Comparison of ENCODE assay signal across 22 mouse cellular contexts in the genomic region with DNA sequence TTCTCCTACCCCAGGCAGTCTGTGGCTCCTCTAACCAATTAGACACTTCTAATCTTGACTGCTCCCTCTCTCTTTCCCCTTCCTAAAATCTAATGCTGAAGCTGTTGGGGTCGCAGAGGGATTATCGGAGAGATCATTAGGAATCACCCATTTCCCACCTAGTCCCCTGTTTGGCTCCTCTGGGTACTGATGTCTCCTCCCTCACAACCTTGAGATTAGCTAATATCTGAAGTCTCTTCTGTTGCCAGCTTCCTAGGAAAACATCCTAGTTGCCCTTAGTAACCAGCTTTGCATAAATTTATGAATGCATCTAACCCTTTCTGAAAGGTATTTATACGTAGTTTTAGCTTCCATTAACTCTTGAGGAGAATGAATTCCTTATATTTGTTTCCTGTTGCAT.
DNase-seq lines count a peak whose midpoint lies in the region; ATAC-seq and TF ChIP-seq lines count a peak whose summit lies in the region.
"Had no signal": no experiment of that assay in that cellular context is flagged by ENCODE, and none has a peak within 500 bp of the region (broad histone marks: within the 10 kb centered on the region; RNA-seq: fewer than 3 reads in every experiment).

No protein-coding gene starts in this region.

- TF ChIP-seq CTCF in forebrain, postnatal 0 days (IDR thresholded peaks at IDR 0.05; ENCODE audit: low read depth) = no peak
- no peak for TF ChIP-seq CTCF in MEL (IDR thresholded peaks at IDR 0.05 in 2 of 3, conservative IDR thresholded peaks at IDR 0.05 in 1 of 3; ENCODE audit: control insufficient read depth in 1 of 3, insufficient read depth in 1 of 3, low read depth in 2 of 3, low read length in 3 of 3, poor library complexity in 1 of 3, severe bottlenecking in 1 of 3)
- no peak for TF ChIP-seq CTCF in brain, embryonic 14.5 days (IDR thresholded peaks at IDR 0.05; ENCODE audit: borderline replicate concordance, extremely low read depth, insufficient read depth, insufficient read length)

- no peak overlapping the region for H3K9ac ChIP-seq in forebrain, postnatal 0 days
- no peak overlapping the region for H3K9ac ChIP-seq in forebrain, embryonic 13.5 days
- no peak overlapping the region for H3K9ac ChIP-seq in midbrain, embryonic 15.5 days
- H3K9ac ChIP-seq in midbrain, embryonic 11.5 days (ENCODE audit: low read length) = no peak overlapping the region
- H3K9ac ChIP-seq in MEL (ENCODE audit: control insufficient read depth, low read depth, low read length, poor library complexity, severe bottlenecking) = no peak overlapping the region
- H3K9ac ChIP-seq in liver, embryonic 11.5 days (ENCODE audit: low read depth, low read length) = no peak overlapping the region
- H3K9ac ChIP-seq: embryonic facial prominence, embryonic 12.5 days; forebrain, embryonic 12.5 days had no signal

- no peaks in the 10 kb centered on the region for H3K9me3 ChIP-seq in forebrain, postnatal 0 days (ENCODE audit: low read length)
- H3K9me3 ChIP-seq in forebrain, embryonic 13.5 days (replicated peaks) = no peaks in the 10 kb centered on the region
- H3K9me3 ChIP-seq in midbrain, embryonic 15.5 days = no peaks in the 10 kb centered on the region
- no peaks in the 10 kb centered on the region for H3K9me3 ChIP-seq in midbrain, embryonic 11.5 days (ENCODE audit: control insufficient read depth, low read length)
- H3K9me3 ChIP-seq in MEL (replicated peaks; ENCODE audit: insufficient read depth, low read length) = no peaks in the 10 kb centered on the region
- H3K9me3 ChIP-seq in liver, embryonic 11.5 days (ENCODE audit: control insufficient read depth, low read length) = no peaks in the 10 kb centered on the region
- H3K9me3 ChIP-seq: embryonic facial prominence, embryonic 10.5 days; embryonic facial prominence, embryonic 12.5 days; forebrain, embryonic 12.5 days; G1E had no signal

- no peaks in the 10 kb centered on the region for H3K36me3 ChIP-seq in forebrain, postnatal 0 days (ENCODE audit: insufficient read depth)
- no peaks in the 10 kb centered on the region for H3K36me3 ChIP-seq in forebrain, embryonic 13.5 days (ENCODE audit: poor library complexity, severe bottlenecking)
- no peaks in the 10 kb centered on the region for H3K36me3 ChIP-seq in midbrain, embryonic 15.5 days (replicated peaks)
- no peaks in the 10 kb centered on the region for H3K36me3 ChIP-seq in midbrain, embryonic 11.5 days (ENCODE audit: control insufficient read depth, insufficient read depth, low read length)
- no peaks in the 10 kb centered on the region for H3K36me3 ChIP-seq in MEL (ENCODE audit: control insufficient read depth in 1 of 2, insufficient read depth in 2 of 2, low read length in 2 of 2)
- H3K36me3 ChIP-seq in liver, embryonic 11.5 days (ENCODE audit: control insufficient read depth, insufficient read depth, low read length) = no peaks in the 10 kb centered on the region
- H3K36me3 ChIP-seq: embryonic facial prominence, embryonic 10.5 days; embryonic facial prominence, embryonic 12.5 days; forebrain, embryonic 12.5 days; G1E had no signal

- no peak overlapping the region for H3K27ac ChIP-seq in forebrain, postnatal 0 days (ENCODE audit: low read depth, low read length)
- no peak overlapping the region for H3K27ac ChIP-seq in forebrain, embryonic 13.5 days
- H3K27ac ChIP-seq in midbrain, embryonic 15.5 days = 0 out of 2 replicates have a peak overlapping the region, but pooled peaks have one; percentile 58
- H3K27ac ChIP-seq in midbrain, embryonic 11.5 days (ENCODE audit: low read depth, low read length) = no peak overlapping the region
- no peak overlapping the region for H3K27ac ChIP-seq in MEL (ENCODE audit: control insufficient read depth, low read depth, low read length)
- H3K27ac ChIP-seq in liver, embryonic 11.5 days (ENCODE audit: low read depth, low read length) = no peak overlapping the region
- H3K27ac ChIP-seq: embryonic facial prominence, embryonic 10.5 days; embryonic facial prominence, embryonic 12.5 days; forebrain, embryonic 12.5 days had no signal

- no peak for TF ChIP-seq POLR2A in MEL (IDR thresholded peaks at IDR 0.05; ENCODE audit: control insufficient read depth in 1 of 2, insufficient read depth in 1 of 2, low read depth in 1 of 2, low read length in 2 of 2, poor library complexity in 1 of 2)
- TF ChIP-seq POLR2A in brain, embryonic 14.5 days (IDR thresholded peaks at IDR 0.05; ENCODE audit: borderline replicate concordance, extremely low read depth, insufficient read depth, insufficient read length, poor library complexity, severe bottlenecking) = no peak

- no peaks in the 10 kb centered on the region for H3K79me2 ChIP-seq in MEL (ENCODE audit: control insufficient read depth, insufficient read depth, low read length, poor library complexity)

- 62% methylated on average over 3 of the region's 3 CpGs for WGBS in forebrain, postnatal 0 days
- 74% methylated on average over 3 of the region's 3 CpGs for WGBS in forebrain, embryonic 13.5 days
- WGBS in midbrain, embryonic 15.5 days = 51% methylated on average over 3 of the region's 3 CpGs
- WGBS in midbrain, embryonic 11.5 days = 76% methylated on average over 3 of the region's 3 CpGs
- WGBS in liver, embryonic 11.5 days = 71% methylated on average over 3 of the region's 3 CpGs

- no peak overlapping the region for H3K4me3 ChIP-seq in forebrain, postnatal 0 days (ENCODE audit: low read depth, low read length)
- no peak overlapping the region for H3K4me3 ChIP-seq in forebrain, embryonic 13.5 days
- H3K4me3 ChIP-seq in midbrain, embryonic 15.5 days = no peak overlapping the region
- no peak overlapping the region for H3K4me3 ChIP-seq in midbrain, embryonic 11.5 days (ENCODE audit: low read depth, low read length)
- no peak overlapping the region for H3K4me3 ChIP-seq in MEL (ENCODE audit: control insufficient read depth in 1 of 2, insufficient read depth in 1 of 2, low read depth in 2 of 2, low read length in 2 of 2)
- no peak overlapping the region for H3K4me3 ChIP-seq in liver, embryonic 11.5 days (ENCODE audit: low read depth, low read length)
- H3K4me3 ChIP-seq: embryonic facial prominence, embryonic 10.5 days; embryonic facial prominence, embryonic 12.5 days; forebrain, embryonic 12.5 days had no signal

- no peaks in the 10 kb centered on the region for H3K27me3 ChIP-seq in forebrain, postnatal 0 days (ENCODE audit: insufficient read depth, low read length)
- peaks cover 18% of the 10 kb centered on the region for H3K27me3 ChIP-seq in forebrain, embryonic 13.5 days
- peaks cover 19% of the 10 kb centered on the region; the same call in 1 of the 2 replicates for H3K27me3 ChIP-seq in midbrain, embryonic 15.5 days (replicated peaks)
- H3K27me3 ChIP-seq in midbrain, embryonic 11.5 days (ENCODE audit: control insufficient read depth, insufficient read depth, low read length) = peaks cover 17% of the 10 kb centered on the region
- peaks cover 8% of the 10 kb centered on the region in 2 experiments for H3K27me3 ChIP-seq in MEL (ENCODE audit: control insufficient read depth in 1 of 2, insufficient read depth in 2 of 2, low read length in 2 of 2)
- peaks cover 3% of the 10 kb centered on the region; the same call in 1 of the 2 replicates for H3K27me3 ChIP-seq in liver, embryonic 11.5 days (replicated peaks; ENCODE audit: control insufficient read depth, insufficient read depth, low read length)
- H3K27me3 ChIP-seq: CH12.LX had no signal

- H3K4me1 ChIP-seq in forebrain, postnatal 0 days (ENCODE audit: insufficient read depth) = no peaks in the 10 kb centered on the region
- H3K4me1 ChIP-seq in forebrain, embryonic 13.5 days = no peaks in the 10 kb centered on the region
- peaks cover 5% of the 10 kb centered on the region; the same call in 1 of the 2 replicates for H3K4me1 ChIP-seq in midbrain, embryonic 15.5 days
- no peaks in the 10 kb centered on the region for H3K4me1 ChIP-seq in midbrain, embryonic 11.5 days (ENCODE audit: control insufficient read depth, insufficient read depth, low read length)
- H3K4me1 ChIP-seq in MEL (ENCODE audit: control insufficient read depth in 1 of 2, insufficient read depth in 2 of 2, low read length in 2 of 2) = no peaks in the 10 kb centered on the region
- H3K4me1 ChIP-seq in liver, embryonic 11.5 days (replicated peaks; ENCODE audit: control insufficient read depth, insufficient read depth, low read length) = no peaks in the 10 kb centered on the region
- H3K4me1 ChIP-seq: embryonic facial prominence, embryonic 10.5 days; embryonic facial prominence, embryonic 12.5 days; forebrain, embryonic 12.5 days had no signal

- TF ChIP-seq EP300 in MEL (IDR thresholded peaks at IDR 0.05; ENCODE audit: low read depth in 1 of 2, low read length in 2 of 2) = no peak

- peak; percentile 59; the same call in 1 of the 2 replicates for ATAC-seq in forebrain, postnatal 0 days
- no peak for ATAC-seq in forebrain, embryonic 13.5 days
- peak; percentile 60 for ATAC-seq in midbrain, embryonic 15.5 days (replicated peaks)
- ATAC-seq in midbrain, embryonic 11.5 days (ENCODE audit: low FRiP score) = no peak
- ATAC-seq in liver, embryonic 11.5 days (replicated peaks; ENCODE audit: low FRiP score) = no peak
- ATAC-seq: forebrain, embryonic 16.5 days had no signal

- no peak for TF ChIP-seq RAD21 in MEL (IDR thresholded peaks at IDR 0.05; ENCODE audit: low read depth, low read length)

- no peak for DNase-seq in forebrain, postnatal 0 days
- no peak for DNase-seq in midbrain, embryonic 11.5 days (ENCODE audit: low spot score, missing footprints)
- peak; percentile 3 for DNase-seq in MEL (ENCODE audit: low read depth, low spot score)
- peak; percentile 24 for DNase-seq in brain, embryonic 14.5 days (ENCODE audit: low read depth)
- no peak for DNase-seq in liver, embryonic 11.5 days (ENCODE audit: low spot score)
- DNase-seq in layer of hippocampus, postnatal 14 days (ENCODE audit: low spot score in 2 of 2) = no peak
- DNase-seq: adrenal gland, adult 2 months; adrenal gland, postnatal 10 days; adrenal gland, postnatal 25 days; cerebellum, adult 11-12 months; cerebellum, adult 2 months; cerebellum, adult 9-10 months; cerebellum, postnatal 10 days; cerebellum, postnatal 25 days had no signal

- H3K4me2 ChIP-seq in forebrain, postnatal 0 days (ENCODE audit: low read depth) = no peak overlapping the region
- no peak overlapping the region for H3K4me2 ChIP-seq in forebrain, embryonic 13.5 days
- H3K4me2 ChIP-seq in midbrain, embryonic 15.5 days = no peak overlapping the region
- H3K4me2 ChIP-seq in midbrain, embryonic 11.5 days = no peak overlapping the region
- H3K4me2 ChIP-seq in liver, embryonic 11.5 days = no peak overlapping the region
- H3K4me2 ChIP-seq: embryonic facial prominence, embryonic 12.5 days; forebrain, embryonic 12.5 days had no signal

TF ChIP-seq in MEL, 35 proteins besides CTCF, POLR2A, EP300 and RAD21:
- TF ChIP-seq MEF2A (IDR thresholded peaks at IDR 0.05; ENCODE audit: extremely low read depth, insufficient replicate concordance, low read depth, low read length, poor library complexity, severe bottlenecking) = no peak

Comparison
In these comparisons a context has a peak if more than half of its experiments do, and no peak if none do; other contexts are left out.
1. ATAC-seq: peak in forebrain, postnatal 0 days (single experiment) and midbrain, embryonic 15.5 days (single experiment); none in forebrain, embryonic 13.5 days (single experiment), midbrain, embryonic 11.5 days (single experiment) and liver, embryonic 11.5 days (single experiment).
2. DNase-seq: peak in MEL (single experiment) and brain, embryonic 14.5 days (single experiment); none in forebrain, postnatal 0 days (single experiment), midbrain, embryonic 11.5 days (single experiment), liver, embryonic 11.5 days (single experiment) and layer of hippocampus, postnatal 14 days (0 of 2).